Mouse (Mus musculus): ENCODE data around the gene Olfr1270.
"Not testable (repeated sequence)": the region's sequence is repeated elsewhere in the genome, so short reads cannot be mapped to it uniquely, and the experiment has no call there.

Olfr1270 gene

DNA sequence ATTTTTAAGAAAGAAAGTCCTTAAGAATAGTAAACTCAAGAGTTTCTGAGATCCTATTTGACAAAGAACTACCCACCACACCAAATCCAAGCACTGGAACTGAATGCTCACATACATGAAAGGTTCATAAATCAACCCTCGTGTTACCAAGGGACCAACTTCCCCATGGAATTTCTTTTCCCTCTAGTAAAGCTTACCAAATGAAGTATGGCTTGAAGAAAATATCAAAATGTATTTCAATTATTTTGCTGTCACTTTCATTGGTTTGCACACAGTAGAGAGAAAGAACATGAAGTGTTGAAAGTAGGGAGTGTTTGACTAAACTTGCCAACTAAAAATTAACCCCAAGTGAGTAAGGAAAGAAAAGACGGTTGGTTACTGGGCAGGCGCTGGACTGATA is at the start of gene Olfr1270:
TSS of gene Olfr1270 (minus strand) at position 101 of the 400 bp plus-strand sequence.
- DNase-seq, result no peak

DNA sequence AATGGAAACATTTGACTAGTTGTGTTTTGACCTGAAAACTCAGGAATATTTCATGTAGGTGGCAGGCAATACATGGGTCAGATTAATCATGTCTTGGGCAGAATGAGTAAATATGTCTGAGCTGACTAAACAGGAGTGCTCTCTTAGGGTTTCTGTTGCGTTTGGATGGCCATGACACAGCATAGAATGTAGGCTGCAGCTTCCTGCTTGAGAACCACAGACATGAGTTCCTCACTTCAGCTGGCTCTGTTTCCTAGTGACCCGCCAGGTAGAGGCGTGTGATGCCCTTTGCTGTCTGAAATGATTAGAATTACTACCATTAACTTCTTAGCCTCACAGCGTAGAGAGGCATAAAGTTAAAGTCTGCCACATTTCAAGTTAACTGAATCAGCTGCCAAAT is 46.7 kb upstream of the Olfr1270 start:
- DNase-seq, result not testable (repeated sequence)

DNA sequence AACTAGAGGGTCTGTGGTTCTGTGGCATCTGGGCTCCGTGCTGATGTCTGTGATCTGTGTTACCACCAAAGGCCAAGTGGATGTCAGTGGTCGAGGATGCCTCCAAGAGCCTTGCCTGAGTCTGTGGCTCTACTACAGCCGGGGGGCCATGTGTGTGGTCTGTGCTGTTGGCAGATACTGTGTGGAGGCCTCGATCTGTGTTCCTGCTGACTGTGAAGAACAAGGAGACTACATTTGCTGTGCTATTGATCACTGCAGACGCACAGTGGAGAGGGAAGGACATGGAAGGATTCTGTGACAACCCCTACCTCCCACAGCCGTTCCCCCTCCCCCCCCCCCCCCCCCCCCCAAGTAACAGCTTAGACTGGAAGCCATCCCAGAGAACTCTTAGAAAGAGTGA is 42.4 kb upstream of the Olfr1270 start:
- DNase-seq, result not testable (repeated sequence)

DNA sequence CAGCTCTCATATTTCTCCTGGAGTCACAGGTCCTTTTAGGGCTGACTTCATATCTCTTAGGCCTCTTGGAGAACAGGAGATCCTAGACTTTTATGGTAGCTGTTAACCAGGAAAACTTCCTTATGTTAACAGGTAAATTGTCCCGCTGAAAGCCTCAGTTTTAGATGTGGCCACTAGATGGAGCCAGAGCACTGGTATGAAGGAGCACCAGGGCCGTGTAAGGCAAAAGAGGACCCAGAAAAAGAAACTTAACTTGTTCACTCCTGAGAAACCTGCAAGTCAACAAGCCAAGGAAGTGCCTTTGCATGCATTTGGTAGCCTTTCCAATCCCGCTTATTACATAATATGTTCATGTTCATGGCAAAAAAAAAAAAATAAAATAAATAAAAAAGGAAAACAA is 41.9 kb upstream of the Olfr1270 start:
- DNase-seq, result not testable (repeated sequence)

DNA sequence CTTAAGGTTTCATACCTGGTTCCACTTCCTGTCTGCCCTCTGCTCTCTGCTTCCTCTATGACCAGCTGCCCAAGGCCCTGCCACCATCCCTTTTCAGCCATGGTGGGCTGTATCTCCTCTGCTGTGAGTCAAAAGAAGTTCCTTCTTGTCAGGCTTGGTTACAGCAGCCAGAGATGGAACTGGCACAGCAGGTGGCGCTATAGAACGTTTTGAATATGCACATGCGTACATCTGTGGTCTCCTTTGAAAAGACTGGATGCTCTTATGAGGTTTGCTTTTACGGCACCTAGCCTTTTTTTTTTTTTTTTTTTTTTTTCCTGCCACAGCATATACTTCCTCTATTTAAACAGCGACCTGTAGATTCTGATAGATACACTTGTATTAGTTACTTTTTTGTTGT is 34.2 kb upstream of the Olfr1270 start:
- not testable (repeated sequence) for DNase-seq

DNA sequence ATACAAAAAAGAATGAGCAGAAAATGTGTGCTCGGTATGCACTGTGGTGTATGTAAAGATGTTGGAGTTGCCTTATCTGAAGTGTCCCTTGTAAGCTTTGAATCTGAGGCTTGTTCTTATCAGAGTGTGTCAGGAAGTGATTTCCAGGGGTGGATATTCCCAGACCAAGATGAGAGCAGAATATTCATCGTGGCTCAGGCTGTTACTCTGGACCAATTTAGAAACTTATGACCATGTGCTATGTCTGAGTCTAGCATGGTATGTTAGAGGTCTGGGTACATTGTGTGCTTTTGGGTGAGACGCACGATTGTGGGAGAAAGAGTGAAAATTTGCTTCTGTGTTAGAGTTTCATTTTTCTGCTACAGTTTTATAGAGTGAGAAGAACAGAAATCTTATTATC is 33.2 kb upstream of the Olfr1270 start:
- DNase-seq, result not testable (repeated sequence)

DNA sequence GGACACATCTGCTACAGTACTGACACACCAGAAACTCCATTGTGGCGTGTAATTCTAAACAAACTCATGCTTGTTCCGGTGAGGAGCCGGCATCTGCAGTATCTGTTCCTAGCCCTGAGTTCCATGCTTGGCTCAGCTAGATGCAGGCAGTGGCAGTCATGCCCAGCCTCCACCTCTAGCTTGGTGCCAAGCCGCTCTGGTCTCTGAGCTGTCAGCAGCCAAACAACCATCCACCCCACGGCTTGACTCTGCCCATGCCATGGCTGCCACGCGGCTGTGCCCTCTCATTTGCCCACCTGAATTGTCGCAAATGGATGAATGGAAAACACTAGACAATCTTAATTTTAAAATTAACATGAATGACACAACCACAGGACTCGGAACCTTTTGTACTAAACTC is 1.0 kb upstream of the Olfr1270 start:
- no peak for DNase-seq

DNA sequence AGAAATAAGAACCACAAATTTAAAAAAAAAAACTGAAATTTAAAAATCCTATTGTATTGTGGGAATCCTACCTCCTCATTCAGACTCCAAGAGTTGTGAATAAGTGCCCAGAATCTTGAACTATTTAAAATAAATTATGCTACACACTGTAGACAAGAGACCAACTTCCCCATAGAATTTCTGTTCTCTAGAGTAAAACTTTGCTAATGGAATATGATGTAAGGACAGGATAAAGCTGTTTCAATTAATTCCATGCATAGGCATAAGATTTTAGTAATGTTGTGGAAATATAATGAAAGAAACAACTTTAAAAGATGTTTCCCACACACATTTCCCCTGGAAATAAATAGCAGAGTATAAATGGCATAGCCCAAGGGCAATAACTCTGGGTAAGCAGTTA is 10.7 kb downstream of the Olfr1270 start, which contains the start of gene Olfr32:
TSS of gene Olfr32 (minus strand) at position 101 of the 400 bp plus-strand sequence.
- no peak for DNase-seq

DNA sequence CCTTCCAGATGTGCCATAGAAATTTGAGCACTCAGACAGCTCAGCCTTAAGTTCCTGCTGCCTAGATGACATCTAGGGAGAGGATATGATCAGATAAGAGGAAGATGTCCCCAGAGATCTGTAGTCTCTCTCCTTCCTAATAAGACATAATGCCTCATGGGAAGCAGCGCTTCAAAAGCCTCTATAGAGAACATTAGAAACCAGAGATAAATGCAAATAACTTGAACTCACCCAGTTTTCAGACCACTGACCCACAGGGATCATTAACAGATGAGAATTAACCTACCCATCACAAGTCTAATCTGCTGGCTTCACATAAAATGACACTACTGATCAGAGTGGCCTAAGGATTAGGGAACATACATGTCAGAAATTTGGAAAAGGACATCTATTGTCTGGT is 31.6 kb downstream of the Olfr1270 start, which contains the start of gene Olfr1269:
TSS of gene Olfr1269 (minus strand) at position 101 of the 400 bp plus-strand sequence.
- DNase-seq, result no peak

All from cerebellum, postnatal 36 days (tissue).